Mouse (Mus musculus) olfactory bulb, adult 2 months (tissue): Measurements from ENCODE around the gene Kpna7.

Experiments used
- CTCF ChIP-seq: fragments of 200-500 bp; IDR thresholded peaks from 2 replicates; pipeline ENCODE4 v1.5.1; 2012; ENCODE audit warnings: low read depth, mild to moderate bottlenecking, low read length, moderate library complexity; ENCODE audit not compliant: insufficient read depth
- POLR2A ChIP-seq: fragments of 200-500 bp; IDR thresholded peaks from 2 replicates; pipeline ENCODE4 v1.6.1; 2012; ENCODE audit warnings: mild to moderate bottlenecking, low read depth, low read length, moderate library complexity; ENCODE audit not compliant: insufficient read depth

GRCm38 (mm10) chr5:145130191-145130590, 46.4 kb upstream of the Kpna7 start:
- TF ChIP-seq POLR2A (no peak), CTCF (no peak)
